Mouse (Mus musculus): ENCODE data around the gene Olfr975. TPM values are rescaled to one million over a fixed set of nuclear protein-coding genes. Genes with fewer than 3 reads are reported as not detected.

Olfr975 gene
- polyA plus RNA-seq, 1 experiment from 2014 or later: not detected

Other genes starting within 250 kb of the Olfr975 start
- not detected in 2 replicates for gene Olfr149, start 244.9 kb downstream of the Olfr975 start, polyA plus RNA-seq (2015; fragmentation: Nextera tagmentation; extraction: Ambion mirVana)
- not detected in 2 replicates for gene Olfr965, start 240.7 kb downstream of the Olfr975 start, polyA plus RNA-seq (2015; fragmentation: Nextera tagmentation; extraction: Ambion mirVana)
- gene Olfr150, start 221.1 kb downstream of the Olfr975 start, polyA plus RNA-seq (2015; fragmentation: Nextera tagmentation; extraction: Ambion mirVana): not detected in 2 replicates
- not detected in 2 replicates for gene Olfr967, start 205.8 kb downstream of the Olfr975 start, polyA plus RNA-seq (2015; fragmentation: Nextera tagmentation; extraction: Ambion mirVana)
- gene Olfr968, start 168.8 kb downstream of the Olfr975 start, polyA plus RNA-seq (2015; fragmentation: Nextera tagmentation; extraction: Ambion mirVana): not detected in 2 replicates
- gene Olfr969, start 161.1 kb downstream of the Olfr975 start, polyA plus RNA-seq (2015; fragmentation: Nextera tagmentation; extraction: Ambion mirVana): not detected in 2 replicates
- not detected in 2 replicates for gene Olfr970, start 143.2 kb downstream of the Olfr975 start, polyA plus RNA-seq (2015; fragmentation: Nextera tagmentation; extraction: Ambion mirVana)
- gene Olfr971, start 115.2 kb downstream of the Olfr975 start, polyA plus RNA-seq (2015; fragmentation: Nextera tagmentation; extraction: Ambion mirVana): not detected in 2 replicates
- not detected in 2 replicates for gene Olfr972, start 85.6 kb downstream of the Olfr975 start, polyA plus RNA-seq (2015; fragmentation: Nextera tagmentation; extraction: Ambion mirVana)
- not detected in 2 replicates for gene Olfr229, start 44.7 kb downstream of the Olfr975 start, polyA plus RNA-seq (2015; fragmentation: Nextera tagmentation; extraction: Ambion mirVana)
- not detected in 2 replicates for gene Olfr974, start 14.5 kb downstream of the Olfr975 start, polyA plus RNA-seq (2015; fragmentation: Nextera tagmentation; extraction: Ambion mirVana)
- gene Olfr976, start 9.1 kb upstream of the Olfr975 start, polyA plus RNA-seq (2015; fragmentation: Nextera tagmentation; extraction: Ambion mirVana): not detected in 2 replicates
- not detected in 2 replicates for gene Olfr978, start 40.1 kb upstream of the Olfr975 start, polyA plus RNA-seq (2015; fragmentation: Nextera tagmentation; extraction: Ambion mirVana)
- not detected in 2 replicates for gene Olfr979, start 51.4 kb upstream of the Olfr975 start, polyA plus RNA-seq (2015; fragmentation: Nextera tagmentation; extraction: Ambion mirVana)
- not detected in 2 replicates for gene Olfr980, start 57.5 kb upstream of the Olfr975 start, polyA plus RNA-seq (2015; fragmentation: Nextera tagmentation; extraction: Ambion mirVana)
- not detected in 2 replicates for gene Olfr981, start 69.4 kb upstream of the Olfr975 start, polyA plus RNA-seq (2015; fragmentation: Nextera tagmentation; extraction: Ambion mirVana)
- not detected in 2 replicates for gene Olfr982, start 121.8 kb upstream of the Olfr975 start, polyA plus RNA-seq (2015; fragmentation: Nextera tagmentation; extraction: Ambion mirVana)
- gene Olfr983, start 141.5 kb upstream of the Olfr975 start, polyA plus RNA-seq (2015; fragmentation: Nextera tagmentation; extraction: Ambion mirVana): not detected in 2 replicates
- not detected in 2 replicates for gene Olfr984, start 162.2 kb upstream of the Olfr975 start, polyA plus RNA-seq (2015; fragmentation: Nextera tagmentation; extraction: Ambion mirVana)
- not detected in 2 replicates for gene Olfr985, start 178.1 kb upstream of the Olfr975 start, polyA plus RNA-seq (2015; fragmentation: Nextera tagmentation; extraction: Ambion mirVana)
- gene Tmem225, start 196.1 kb upstream of the Olfr975 start, polyA plus RNA-seq (2015; fragmentation: Nextera tagmentation; extraction: Ambion mirVana): not detected in 2 replicates
- gene Olfr986, start 228.9 kb upstream of the Olfr975 start, polyA plus RNA-seq (2015; fragmentation: Nextera tagmentation; extraction: Ambion mirVana): 0.05 TPM in 1 of 2 replicates, not detected in the other
- gene Zfp202, start 240.3 kb upstream of the Olfr975 start, polyA plus RNA-seq (2015; fragmentation: Nextera tagmentation; extraction: Ambion mirVana): 6.8 and 8.4 TPM in 2 replicates

All from forebrain, embryonic 13.5 days (tissue).